Mouse (Mus musculus): ENCODE measurements around the gene Kdm2b. TPM values are rescaled to one million over a fixed set of nuclear protein-coding genes. Genes with fewer than 3 reads are reported as not detected.

Gene Kdm2b
- polyA plus RNA-seq, 1 experiment from 2014 or later, result 35.6 TPM

DNA sequence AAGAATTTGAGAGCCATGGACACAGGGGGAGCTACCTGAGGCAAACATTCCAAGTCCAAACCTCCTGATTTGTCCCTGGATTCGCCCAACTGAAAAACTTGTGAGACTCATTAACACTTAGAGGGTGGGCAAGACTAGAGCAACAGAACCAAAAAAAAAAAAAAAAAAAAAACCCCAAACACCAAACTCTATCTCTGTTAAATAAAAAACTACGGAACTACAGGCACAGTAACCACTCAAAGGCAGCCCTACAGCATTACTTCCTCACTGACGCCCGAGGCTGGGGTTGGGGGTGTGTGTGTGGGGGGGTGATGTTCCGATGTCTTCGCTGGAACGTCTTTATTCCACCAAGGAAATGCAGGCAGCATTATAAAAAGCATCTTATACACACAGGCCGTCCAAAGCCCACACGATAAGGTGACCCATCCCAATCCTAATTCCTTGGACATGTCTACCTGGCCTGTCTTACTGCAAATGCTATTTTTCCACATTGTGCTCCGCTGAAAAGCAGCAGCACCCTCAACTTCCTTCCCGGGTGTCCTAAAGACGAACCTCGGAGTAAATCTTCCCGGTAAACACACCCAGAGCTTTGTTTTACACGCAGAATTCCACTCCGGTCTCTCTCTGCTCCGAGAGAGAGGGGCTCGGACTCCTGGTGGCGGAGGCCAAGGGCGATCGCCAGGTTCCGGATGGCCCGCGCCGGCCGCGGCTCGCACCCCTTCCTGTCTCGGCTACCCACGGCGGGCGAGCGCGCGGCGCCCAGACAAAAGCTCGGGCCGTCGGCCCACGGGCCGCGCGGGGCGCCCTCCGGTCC lies 90.5 kb downstream of the Kdm2b start:
- H3K27me3 ChIP-seq, result no peaks in the 10 kb centered on the region
- POLR2A ChIA-PET, result no interaction called here
- in situ Hi-C loops (cut with MboI; ENCODE audit: low pct_unique_long_range_greater_than_20kb), result no loop called here
- no peak for DNase-seq (ENCODE audit: low read depth, low spot score)
- no peak for TF ChIP-seq CTCF (IDR thresholded peaks at IDR 0.05)
- ATAC-seq, result peak; percentile 37
- CTCF ChIA-PET, result interaction anchor here (1.0 to 1.5 kb wide), 2 partner anchors 18 to 26 kb away, joined by 4 read pairs; no protein-coding TSS in a partner anchor

DNA sequence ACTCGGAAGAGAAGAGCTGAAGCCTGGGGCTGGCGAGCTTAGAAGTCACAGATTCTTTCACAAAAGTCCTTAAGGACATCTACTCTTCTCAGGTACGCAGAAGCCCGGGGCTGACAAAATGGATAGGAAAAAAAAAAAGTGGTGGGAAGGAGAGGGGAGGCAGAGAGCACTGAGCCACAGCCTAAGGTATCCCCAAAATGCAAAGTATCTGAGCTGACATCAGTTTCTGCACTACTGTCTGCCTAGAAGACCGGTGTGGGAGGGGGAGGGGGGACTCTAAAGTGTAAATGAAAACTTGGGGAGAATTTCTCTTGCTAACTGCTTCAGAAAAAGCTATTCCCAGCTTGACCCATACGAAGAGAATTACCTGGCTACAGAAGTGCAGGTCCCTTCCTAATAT lies 91.5 kb downstream of the Kdm2b start:
- no peak for ATAC-seq
- CTCF ChIA-PET, result interaction anchor here (1.0 to 1.5 kb wide), 2 partner anchors 17 to 27 kb away, joined by 4 read pairs; no protein-coding TSS in a partner anchor

DNA sequence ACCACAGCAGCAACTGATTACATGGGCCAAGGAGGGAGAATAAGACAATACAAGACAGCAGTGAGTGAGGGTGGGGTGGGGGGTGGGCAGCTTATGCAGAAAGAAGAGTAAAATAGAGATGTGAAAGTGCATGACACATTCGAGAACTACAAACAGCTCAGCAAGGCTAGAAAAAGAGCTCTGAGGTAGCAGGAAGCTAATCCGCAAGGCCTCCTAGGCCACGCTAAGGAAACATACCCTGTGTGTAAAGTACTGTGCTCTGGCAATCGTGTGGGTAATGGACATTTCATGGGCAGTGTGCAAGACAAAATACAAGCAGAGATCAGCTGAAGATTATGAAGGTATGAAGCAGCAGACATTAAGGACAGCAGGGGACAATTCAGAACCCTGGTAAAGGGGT lies 94.8 kb downstream of the Kdm2b start:
- CTCF ChIA-PET, result interaction anchor here (0.6 to 1.9 kb wide), 6 partner anchors 9 to 149 kb away, joined by 3 to 13 read pairs (median 4); no protein-coding TSS in a partner anchor
- POLR2A ChIA-PET, result no interaction called here
- no peak for DNase-seq (ENCODE audit: low read depth, low spot score)
- TF ChIP-seq CTCF (IDR thresholded peaks at IDR 0.05), result no peak
- in situ Hi-C loops (cut with MboI; ENCODE audit: low pct_unique_long_range_greater_than_20kb), result no loop called here
- ATAC-seq, result no peak
- H3K27me3 ChIP-seq, result no peaks in the 10 kb centered on the region

More for the DNA sequence above, 91.5 kb downstream of the Kdm2b start:
- no peaks in the 10 kb centered on the region for H3K27me3 ChIP-seq
- in situ Hi-C loops (cut with MboI; ENCODE audit: low pct_unique_long_range_greater_than_20kb), result no loop called here
- POLR2A ChIA-PET, result interaction anchor here (0.8 kb wide), 1 partner anchor 14 kb away, joined by 3 read pairs; no protein-coding TSS in a partner anchor
- DNase-seq (ENCODE audit: low read depth, low spot score), result no peak
- no peak for TF ChIP-seq CTCF (IDR thresholded peaks at IDR 0.05)

DNA sequence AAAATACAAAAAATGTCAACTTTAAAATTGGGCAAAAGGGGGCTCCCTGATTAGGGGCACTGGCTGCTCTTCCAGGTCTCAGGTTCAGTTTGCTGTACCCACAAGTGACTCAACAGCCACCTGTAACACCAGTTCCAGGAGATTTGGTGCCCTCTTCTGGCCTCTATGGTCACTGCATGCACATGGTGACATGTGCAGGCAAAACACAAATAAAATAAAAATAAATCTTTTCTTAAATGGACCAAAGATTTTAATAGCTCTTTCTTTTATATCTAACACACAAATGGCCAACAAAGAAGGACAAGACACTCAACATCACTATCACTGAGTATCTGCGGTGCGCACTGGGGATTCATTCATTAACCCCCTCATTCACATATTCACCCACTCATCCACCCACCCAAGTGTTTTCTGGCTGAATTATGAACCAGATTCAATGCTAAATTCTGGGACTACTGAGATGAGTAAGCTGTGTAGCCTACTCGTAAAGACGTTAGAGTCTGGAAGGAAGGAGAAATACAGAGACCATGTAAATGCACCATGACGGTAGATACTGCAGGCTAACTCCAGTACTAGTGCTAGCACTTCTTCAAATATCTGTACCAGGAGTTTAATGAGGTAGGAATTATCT lies 95.5 kb downstream of the Kdm2b start:
- in situ Hi-C loops (cut with MboI; ENCODE audit: low pct_unique_long_range_greater_than_20kb), result no loop called here
- ChIA-PET CTCF (interaction anchor here (0.6 to 1.9 kb wide), 9 partner anchors 9 to 104 kb away, joined by 3 to 13 read pairs (median 3); no protein-coding TSS in a partner anchor), POLR2A (no interaction called here)
- TF ChIP-seq CTCF (IDR thresholded peaks at IDR 0.05), result peak; percentile 80
- DNase-seq (ENCODE audit: low read depth, low spot score) (no peak), ATAC-seq (no peak)
- no peaks in the 10 kb centered on the region for H3K27me3 ChIP-seq

DNA sequence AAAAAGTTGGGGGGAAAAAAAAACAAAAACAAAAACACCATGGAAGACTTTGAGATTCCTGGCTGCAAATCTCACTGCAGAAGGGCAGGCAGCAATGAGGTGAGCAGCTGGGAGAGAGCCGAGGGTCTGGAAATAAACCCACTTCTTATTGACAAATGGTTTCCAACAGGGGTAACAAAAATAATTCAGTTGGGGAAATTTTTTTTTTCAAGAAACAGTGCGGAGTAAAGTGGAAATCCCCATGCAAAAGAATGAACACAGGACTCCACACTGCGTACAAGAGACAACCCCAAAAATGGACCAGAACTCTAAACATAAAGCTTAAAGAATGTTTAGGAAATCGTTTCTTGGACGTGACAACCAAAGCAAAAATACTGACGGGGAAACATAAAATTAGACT lies 96.4 kb downstream of the Kdm2b start:
- DNase-seq (ENCODE audit: low read depth, low spot score), result no peak
- CTCF ChIA-PET, result interaction anchor here (1.0 to 1.6 kb wide), 5 partner anchors 8 to 32 kb away, joined by 3 to 8 read pairs (median 3); no protein-coding TSS in a partner anchor
- POLR2A ChIA-PET, result no interaction called here
- in situ Hi-C loops (cut with MboI; ENCODE audit: low pct_unique_long_range_greater_than_20kb), result no loop called here
- no peak for ATAC-seq
- H3K27me3 ChIP-seq, result no peaks in the 10 kb centered on the region
- no peak for TF ChIP-seq CTCF (IDR thresholded peaks at IDR 0.05)

- DNase-seq (ENCODE audit: low read depth, low spot score) (no peak), ATAC-seq (no peak)
- in situ Hi-C loops (cut with MboI; ENCODE audit: low pct_unique_long_range_greater_than_20kb), result no loop called here
- TF ChIP-seq CTCF (IDR thresholded peaks at IDR 0.05), result no peak
- no peaks in the 10 kb centered on the region for H3K27me3 ChIP-seq
- CTCF ChIA-PET, result interaction anchor here (1.1 kb wide), 1 partner anchor 17 kb away, joined by 3 read pairs; no protein-coding TSS in a partner anchor
- POLR2A ChIA-PET, result no interaction called here
Measured at GRCm38 (mm10) chr5:122890396-122890795, 99.2 kb downstream of the Kdm2b start.

DNA sequence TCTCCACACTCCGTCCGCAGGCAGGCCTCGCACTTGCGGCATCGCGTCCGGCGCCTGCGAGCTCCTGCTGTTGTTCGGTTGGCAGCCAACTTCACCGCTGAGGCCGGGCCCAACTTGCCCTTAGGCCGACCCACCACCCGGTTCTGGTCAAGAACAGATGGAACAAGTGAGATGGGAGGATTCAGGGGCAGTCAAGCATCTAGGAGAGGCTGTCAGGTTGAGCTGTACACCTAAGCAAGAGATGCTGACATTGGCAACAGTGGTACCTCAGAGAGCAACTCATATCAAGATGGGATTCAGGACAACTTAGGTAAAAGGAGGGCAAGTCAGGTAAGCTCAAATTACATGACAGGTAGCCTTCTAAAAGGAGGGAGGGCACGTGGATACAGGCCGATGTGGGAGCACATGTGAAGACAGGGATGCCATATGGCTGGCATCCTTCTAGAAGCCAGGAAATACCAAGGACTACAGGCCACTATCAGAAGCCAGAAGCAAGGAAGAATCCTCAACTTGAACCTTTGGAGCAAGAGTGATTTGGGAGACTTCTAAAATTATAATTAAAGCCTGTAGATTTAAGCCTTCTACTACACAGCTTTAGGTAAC lies 100.9 kb downstream of the Kdm2b start:
- DNase-seq (ENCODE audit: low read depth, low spot score), result no peak
- in situ Hi-C loops (cut with MboI; ENCODE audit: low pct_unique_long_range_greater_than_20kb), result no loop called here
- no peaks in the 10 kb centered on the region for H3K27me3 ChIP-seq
- ChIA-PET CTCF (no interaction called here), POLR2A (interaction anchor here (0.7 kb wide), 1 partner anchor 11 kb away, joined by 3 read pairs; no protein-coding TSS in a partner anchor)
- no peak for TF ChIP-seq CTCF (IDR thresholded peaks at IDR 0.05)
- no peak for ATAC-seq

- no peaks in the 10 kb centered on the region for H3K27me3 ChIP-seq
- ChIA-PET POLR2A (no interaction called here), CTCF (no interaction called here)
- no peak for TF ChIP-seq CTCF (IDR thresholded peaks at IDR 0.05)
- no peak for DNase-seq (ENCODE audit: low read depth, low spot score)
- no peak for ATAC-seq
- in situ Hi-C loops (cut with MboI; ENCODE audit: low pct_unique_long_range_greater_than_20kb), result no loop called here
Measured at GRCm38 (mm10) chr5:122887926-122888611, 101.6 kb downstream of the Kdm2b start.

GRCm38 (mm10) chr5:122887033-122887432 lies 102.6 kb downstream of the Kdm2b start:
- ChIA-PET POLR2A (no interaction called here), CTCF (no interaction called here)
- no peak for TF ChIP-seq CTCF (IDR thresholded peaks at IDR 0.05)
- no peak for ATAC-seq
- no peak for DNase-seq (ENCODE audit: low read depth, low spot score)
- H3K27me3 ChIP-seq, result no peaks in the 10 kb centered on the region
- in situ Hi-C loops (cut with MboI; ENCODE audit: low pct_unique_long_range_greater_than_20kb), result no loop called here
